Mouse (Mus musculus): ENCODE data around the gene Sorcs3. TPM values are rescaled to one million over a fixed set of nuclear protein-coding genes. Genes with fewer than 3 reads are reported as not detected.

Sorcs3 gene
- polyA plus RNA-seq, 1 experiment from 2014 or later = 18.3 TPM

GRCm38 (mm10) chr19:48766524-48766923, 560.7 kb downstream of the Sorcs3 start:
- Histone ChIP-seq H3K9me3 (replicated peaks; ENCODE audit: control insufficient read depth, low read length, poor library complexity, severe bottlenecking) (no peaks in the 10 kb centered on the region), H3K4me1 (ENCODE audit: control insufficient read depth, insufficient read depth, low read length) (no peaks in the 10 kb centered on the region), H3K4me3 (ENCODE audit: low read depth, low read length) (no peak overlapping the region), H3K27me3 (ENCODE audit: control insufficient read depth, insufficient read depth, low read depth, low read length) (no peaks in the 10 kb centered on the region), H3K9ac (ENCODE audit: low read depth, low read length) (no peak overlapping the region), H3K36me3 (ENCODE audit: control insufficient read depth, insufficient read depth, low read length) (no peaks in the 10 kb centered on the region), H3K4me2 (ENCODE audit: low read length) (no peak overlapping the region), H3K27ac (ENCODE audit: low read length) (no peak overlapping the region)
- no peak for ATAC-seq
- 88% methylated on average over 2 of the region's 2 CpGs for WGBS

DNA sequence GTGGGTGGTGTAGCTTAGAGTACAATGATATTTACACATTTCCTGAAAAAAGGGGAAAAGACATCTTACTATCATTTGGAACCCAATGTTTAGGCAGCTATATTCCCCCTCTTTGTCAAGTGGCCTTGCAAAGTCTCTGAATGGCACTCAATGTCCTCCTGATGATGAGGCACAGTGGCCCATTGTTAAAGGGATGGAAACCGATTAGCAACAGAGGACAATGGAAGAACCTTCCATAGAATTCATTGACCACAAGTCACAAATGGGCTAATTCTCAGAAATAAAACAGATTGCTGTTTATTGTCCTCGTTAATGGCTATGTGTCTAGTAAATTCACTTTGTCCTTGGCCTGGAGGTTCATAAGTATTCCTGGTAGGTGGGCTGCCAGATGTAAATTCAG, 565.7 kb downstream of the Sorcs3 start:
- no peak for ATAC-seq

GRCm38 (mm10) chr19:48779095-48779765, 573.4 kb downstream of the Sorcs3 start:
- no peak overlapping the region for H3K9ac ChIP-seq (ENCODE audit: low read depth, low read length)
- peaks cover 3% of the 10 kb centered on the region; the same call in 1 of the 2 replicates for H3K36me3 ChIP-seq (ENCODE audit: control insufficient read depth, insufficient read depth, low read length)
- no peak overlapping the region for H3K4me2 ChIP-seq (ENCODE audit: low read length)
- no peaks in the 10 kb centered on the region for H3K4me1 ChIP-seq (ENCODE audit: control insufficient read depth, insufficient read depth, low read length)
- H3K9me3 ChIP-seq (replicated peaks; ENCODE audit: control insufficient read depth, low read length, poor library complexity, severe bottlenecking) = 0 out of 2 replicates have a peak, but pooled peaks cover 2% of the 10 kb centered on the region
- WGBS = 92% methylated on average over 3 of the region's 3 CpGs
- no peak overlapping the region for H3K4me3 ChIP-seq (ENCODE audit: low read depth, low read length)
- no peak for ATAC-seq
- no peaks in the 10 kb centered on the region for H3K27me3 ChIP-seq (ENCODE audit: control insufficient read depth, insufficient read depth, low read depth, low read length)
- H3K27ac ChIP-seq (ENCODE audit: low read length) = no peak overlapping the region

More for the DNA sequence above, 565.7 kb downstream of the Sorcs3 start:
- H3K36me3 ChIP-seq (ENCODE audit: control insufficient read depth, insufficient read depth, low read length) = peaks cover 1% of the 10 kb centered on the region; the same call in 1 of the 2 replicates
- no peak overlapping the region for H3K4me2 ChIP-seq (ENCODE audit: low read length)
- H3K27me3 ChIP-seq (ENCODE audit: control insufficient read depth, insufficient read depth, low read depth, low read length) = no peaks in the 10 kb centered on the region
- no peaks in the 10 kb centered on the region for H3K4me1 ChIP-seq (ENCODE audit: control insufficient read depth, insufficient read depth, low read length)
- 55% methylated on average over 2 of the region's 2 CpGs for WGBS
- 0 out of 2 replicates have a peak, but pooled peaks cover 1% of the 10 kb centered on the region for H3K9me3 ChIP-seq (replicated peaks; ENCODE audit: control insufficient read depth, low read length, poor library complexity, severe bottlenecking)
- H3K27ac ChIP-seq (ENCODE audit: low read length) = no peak overlapping the region
- no peak overlapping the region for H3K9ac ChIP-seq (ENCODE audit: low read depth, low read length)
- H3K4me3 ChIP-seq (ENCODE audit: low read depth, low read length) = no peak overlapping the region

- no peak overlapping the region for H3K4me3 ChIP-seq (ENCODE audit: low read depth, low read length)
- H3K4me2 ChIP-seq (ENCODE audit: low read length) = no peak overlapping the region
- no peaks in the 10 kb centered on the region for H3K27me3 ChIP-seq (ENCODE audit: control insufficient read depth, insufficient read depth, low read depth, low read length)
- whole genome bisulfite sequencing = 90% methylated on average over 2 of the region's 2 CpGs
- H3K9ac ChIP-seq (ENCODE audit: low read depth, low read length) = no peak overlapping the region
- no peaks in the 10 kb centered on the region for H3K4me1 ChIP-seq (ENCODE audit: control insufficient read depth, insufficient read depth, low read length)
- H3K9me3 ChIP-seq (replicated peaks; ENCODE audit: control insufficient read depth, low read length, poor library complexity, severe bottlenecking) = 0 out of 2 replicates have a peak, but pooled peaks cover 2% of the 10 kb centered on the region
- peaks cover 3% of the 10 kb centered on the region; the same call in 1 of the 2 replicates for H3K36me3 ChIP-seq (ENCODE audit: control insufficient read depth, insufficient read depth, low read length)
- no peak for ATAC-seq
- H3K27ac ChIP-seq (ENCODE audit: low read length) = no peak overlapping the region
Observed at GRCm38 (mm10) chr19:48780813-48781212, 575.0 kb downstream of the Sorcs3 start.

- no peak for ATAC-seq
- H3K9ac ChIP-seq (ENCODE audit: low read depth, low read length) = no peak overlapping the region
- H3K36me3 ChIP-seq (ENCODE audit: control insufficient read depth, insufficient read depth, low read length) = no peaks in the 10 kb centered on the region
- H3K4me2 ChIP-seq (ENCODE audit: low read length) = no peak overlapping the region
- no peaks in the 10 kb centered on the region for H3K27me3 ChIP-seq (ENCODE audit: control insufficient read depth, insufficient read depth, low read depth, low read length)
- WGBS = 31% methylated on average over 7 of the region's 7 CpGs
- no peaks in the 10 kb centered on the region for H3K4me1 ChIP-seq (ENCODE audit: control insufficient read depth, insufficient read depth, low read length)
- no peak overlapping the region for H3K4me3 ChIP-seq (ENCODE audit: low read depth, low read length)
- H3K9me3 ChIP-seq (replicated peaks; ENCODE audit: control insufficient read depth, low read length, poor library complexity, severe bottlenecking) = no peaks in the 10 kb centered on the region
- H3K27ac ChIP-seq (ENCODE audit: low read length) = no peak overlapping the region
Observed at GRCm38 (mm10) chr19:48782024-48782721, 576.3 kb downstream of the Sorcs3 start.

DNA sequence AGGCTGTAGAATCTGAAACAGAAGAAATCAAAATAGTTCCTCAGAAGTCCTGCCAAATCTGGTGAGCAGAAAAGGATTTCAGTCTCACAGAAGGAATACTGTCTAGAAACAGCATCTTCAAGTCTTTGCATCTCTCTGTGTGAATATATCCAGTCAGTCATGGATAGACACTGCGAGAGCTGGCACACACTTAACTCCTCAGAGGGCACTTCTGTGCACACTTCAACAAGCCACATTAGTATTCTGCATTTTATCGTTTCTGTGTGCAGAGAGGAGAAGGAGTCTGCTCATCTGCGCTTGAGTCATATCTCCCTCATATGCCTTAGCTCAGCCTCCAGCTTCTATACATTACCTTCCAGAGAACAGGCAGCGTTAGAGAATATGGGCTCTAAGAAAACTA, 581.4 kb downstream of the Sorcs3 start:
- 87% methylated on average over 4 of the region's 4 CpGs for WGBS
- no peaks in the 10 kb centered on the region for H3K9me3 ChIP-seq (replicated peaks; ENCODE audit: control insufficient read depth, low read length, poor library complexity, severe bottlenecking)

GRCm38 (mm10) chr19:48804546-48804945, 598.7 kb downstream of the Sorcs3 start:
- Histone ChIP-seq H3K9me3 (replicated peaks; ENCODE audit: control insufficient read depth, low read length, poor library complexity, severe bottlenecking) (no peaks in the 10 kb centered on the region), H3K27me3 (ENCODE audit: control insufficient read depth, insufficient read depth, low read depth, low read length) (no peaks in the 10 kb centered on the region), H3K9ac (ENCODE audit: low read depth, low read length) (no peak overlapping the region), H3K36me3 (ENCODE audit: control insufficient read depth, insufficient read depth, low read length) (no peaks in the 10 kb centered on the region), H3K4me1 (ENCODE audit: control insufficient read depth, insufficient read depth, low read length) (no peaks in the 10 kb centered on the region), H3K4me3 (ENCODE audit: low read depth, low read length) (no peak overlapping the region), H3K27ac (ENCODE audit: low read length) (no peak overlapping the region), H3K4me2 (ENCODE audit: low read length) (no peak overlapping the region)
- WGBS = 7% methylated on average over 6 of the region's 6 CpGs
- no peak for ATAC-seq

More for the DNA sequence above, 581.4 kb downstream of the Sorcs3 start:
- H3K4me3 ChIP-seq (ENCODE audit: low read depth, low read length) = no peak overlapping the region
- H3K4me2 ChIP-seq (ENCODE audit: low read length) = no peak overlapping the region
- H3K27me3 ChIP-seq (ENCODE audit: control insufficient read depth, insufficient read depth, low read depth, low read length) = no peaks in the 10 kb centered on the region
- ATAC-seq = no peak
- H3K27ac ChIP-seq (ENCODE audit: low read length) = no peak overlapping the region
- no peaks in the 10 kb centered on the region for H3K36me3 ChIP-seq (ENCODE audit: control insufficient read depth, insufficient read depth, low read length)
- no peaks in the 10 kb centered on the region for H3K4me1 ChIP-seq (ENCODE audit: control insufficient read depth, insufficient read depth, low read length)
- H3K9ac ChIP-seq (ENCODE audit: low read depth, low read length) = no peak overlapping the region

DNA sequence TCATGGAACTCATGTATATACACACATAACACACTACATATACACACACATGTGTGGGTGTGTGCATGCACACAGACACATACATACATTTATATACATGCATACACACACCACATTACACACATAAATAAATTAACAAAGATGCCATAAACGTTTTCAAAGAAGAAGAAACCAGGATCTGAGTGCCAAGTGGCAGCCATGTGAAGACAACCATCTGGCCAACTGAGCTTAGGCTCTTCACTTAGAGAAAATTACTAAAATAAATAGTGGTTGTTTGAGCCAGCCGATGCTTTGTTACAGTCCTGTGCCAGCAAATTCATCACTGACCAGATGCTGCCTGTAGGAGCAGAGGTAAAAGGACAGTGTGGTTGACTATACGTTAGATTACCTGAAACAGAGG, 605.7 kb downstream of the Sorcs3 start:
- ATAC-seq = no peak
- Histone ChIP-seq H3K4me3 (ENCODE audit: low read depth, low read length) (no peak overlapping the region), H3K27ac (ENCODE audit: low read length) (no peak overlapping the region), H3K9me3 (replicated peaks; ENCODE audit: control insufficient read depth, low read length, poor library complexity, severe bottlenecking) (no peaks in the 10 kb centered on the region), H3K4me1 (ENCODE audit: control insufficient read depth, insufficient read depth, low read length) (no peaks in the 10 kb centered on the region), H3K36me3 (ENCODE audit: control insufficient read depth, insufficient read depth, low read length) (no peaks in the 10 kb centered on the region), H3K27me3 (ENCODE audit: control insufficient read depth, insufficient read depth, low read depth, low read length) (no peaks in the 10 kb centered on the region), H3K4me2 (ENCODE audit: low read length) (no peak overlapping the region), H3K9ac (ENCODE audit: low read depth, low read length) (no peak overlapping the region)
- WGBS = 74% methylated on average over 3 of the region's 3 CpGs

GRCm38 (mm10) chr19:48813823-48814222, 608.0 kb downstream of the Sorcs3 start:
- no peaks in the 10 kb centered on the region for H3K4me1 ChIP-seq (ENCODE audit: control insufficient read depth, insufficient read depth, low read length)
- 93% methylated on average over 4 of the region's 4 CpGs for WGBS
- ATAC-seq = no peak

More at GRCm38 (mm10) chr19:48813823-48814222, 608.0 kb downstream of the Sorcs3 start:
- no peaks in the 10 kb centered on the region for H3K27me3 ChIP-seq (ENCODE audit: control insufficient read depth, insufficient read depth, low read depth, low read length)
- no peak overlapping the region for H3K4me3 ChIP-seq (ENCODE audit: low read depth, low read length)
- H3K9ac ChIP-seq (ENCODE audit: low read depth, low read length) = no peak overlapping the region
- no peak overlapping the region for H3K4me2 ChIP-seq (ENCODE audit: low read length)
- H3K27ac ChIP-seq (ENCODE audit: low read length) = no peak overlapping the region
- no peaks in the 10 kb centered on the region for H3K36me3 ChIP-seq (ENCODE audit: control insufficient read depth, insufficient read depth, low read length)
- no peaks in the 10 kb centered on the region for H3K9me3 ChIP-seq (replicated peaks; ENCODE audit: control insufficient read depth, low read length, poor library complexity, severe bottlenecking)

Measured in midbrain, embryonic 16.5 days (tissue).